Mouse (Mus musculus) urinary bladder, postnatal 10 days (tissue): ENCODE measurements around the gene Gm42791.
A peak's percentile ranks its signal among the peaks of the same experiment; 100 is the strongest.

Experiments
- DNase-seq: peaks from one replicate; pipeline ENCODE4 v3.0.0; 2022; ENCODE audit warnings: low spot score

Gene Gm42791

GRCm38 (mm10) chr5:149007295-149007646 is 12.3 kb upstream of the Gm42791 start:
- no peak for DNase-seq

GRCm38 (mm10) chr5:149006362-149007294 is 11.7 kb upstream of the Gm42791 start:
- DNase-seq, result peak; percentile 99

- DNase-seq, result no peak
Observed at GRCm38 (mm10) chr5:149005701-149006361, 10.9 kb upstream of the Gm42791 start.

GRCm38 (mm10) chr5:149005083-149005482 is 10.1 kb upstream of the Gm42791 start:
- DNase-seq, result no peak

GRCm38 (mm10) chr5:149003137-149003536 is 8.2 kb upstream of the Gm42791 start:
- no peak for DNase-seq

- no peak for DNase-seq
Observed at GRCm38 (mm10) chr5:149002803-149003115, 7.8 kb upstream of the Gm42791 start.

- DNase-seq, result no peak
Observed at GRCm38 (mm10) chr5:149002034-149002802, 7.3 kb upstream of the Gm42791 start.

- DNase-seq, result no peak
Observed at GRCm38 (mm10) chr5:148999802-149000201, 4.9 kb upstream of the Gm42791 start.

- DNase-seq, result no peak
Observed at GRCm38 (mm10) chr5:148998512-148998911, 3.6 kb upstream of the Gm42791 start.

- no peak for DNase-seq
Observed at GRCm38 (mm10) chr5:148996709-148997037, 1.7 kb upstream of the Gm42791 start.

GRCm38 (mm10) chr5:148995962-148996708 is 1.2 kb upstream of the Gm42791 start:
- no peak for DNase-seq

GRCm38 (mm10) chr5:148994311-148994705 is 639 bp downstream of the Gm42791 start:
- no peak for DNase-seq

GRCm38 (mm10) chr5:148992598-148992997 is 2.3 kb downstream of the Gm42791 start:
- DNase-seq, result no peak

GRCm38 (mm10) chr5:148990891-148991311 is 4.0 kb downstream of the Gm42791 start:
- DNase-seq, result no peak

- DNase-seq, result no peak
Observed at GRCm38 (mm10) chr5:148989480-148989879, 5.5 kb downstream of the Gm42791 start.

- no peak for DNase-seq
Observed at GRCm38 (mm10) chr5:148984961-148985360, 10.0 kb downstream of the Gm42791 start.

GRCm38 (mm10) chr5:148983696-148984095 is 11.3 kb downstream of the Gm42791 start:
- DNase-seq, result no peak

GRCm38 (mm10) chr5:148983108-148983664 is 11.8 kb downstream of the Gm42791 start:
- DNase-seq, result no peak

- DNase-seq, result no peak
Observed at GRCm38 (mm10) chr5:148982396-148982795, 12.6 kb downstream of the Gm42791 start.

GRCm38 (mm10) chr5:148980607-148981006 is 14.3 kb downstream of the Gm42791 start:
- no peak for DNase-seq

GRCm38 (mm10) chr5:148978458-148979165 is 16.3 kb downstream of the Gm42791 start:
- no peak for DNase-seq
